Mouse (Mus musculus) ZHBTc4 (cell line): ENCODE data around the gene Ccnjl.
A peak's percentile ranks its signal among the peaks of the same experiment; 100 is the strongest.

ENCODE experiments used
- DNase-seq: peaks from one replicate; pipeline ENCODE4 v3.0.0-alpha.2; 2011; ENCODE audit warnings: low read depth, low spot score

Gene Ccnjl

DNA sequence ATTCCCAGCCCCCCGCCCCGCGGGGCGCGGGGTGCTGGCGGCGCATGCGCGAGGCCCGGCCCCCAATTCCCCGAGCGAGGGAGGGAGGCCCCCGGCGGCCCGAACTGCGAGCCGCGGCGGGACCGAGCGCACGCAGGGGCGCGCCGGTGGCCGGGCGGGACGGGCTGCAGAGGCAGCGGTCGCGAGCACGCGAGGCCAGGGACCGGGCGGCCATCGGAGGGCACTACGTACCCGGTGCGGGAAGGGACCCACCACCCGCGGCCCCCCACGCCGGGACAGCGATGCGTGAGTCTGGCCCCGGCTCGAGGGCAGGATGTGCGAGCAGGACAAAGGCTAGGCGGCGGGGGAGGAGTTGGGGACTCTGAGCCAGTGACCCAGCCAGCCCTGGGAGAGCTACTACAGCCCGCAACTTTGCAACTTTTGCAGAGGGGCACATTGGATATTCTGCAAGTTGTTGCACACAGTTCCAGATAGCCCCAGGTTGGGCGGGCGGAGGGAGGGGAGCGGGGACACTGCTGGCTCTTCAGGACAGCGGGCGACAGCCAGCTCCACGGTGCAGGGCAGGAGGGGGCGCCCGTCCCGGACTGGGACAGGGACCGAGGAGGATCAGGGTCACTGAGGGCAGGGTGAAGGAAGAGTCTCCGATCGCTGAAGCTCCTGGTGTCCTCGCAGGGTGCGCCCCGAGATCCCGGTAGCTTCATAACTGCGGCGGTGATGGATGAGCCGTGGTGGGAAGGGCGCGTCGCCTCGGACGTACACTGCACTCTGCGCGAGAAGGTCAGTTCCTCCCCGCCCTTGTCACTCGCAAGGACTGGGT lies at the start of gene Ccnjl:
Ccnjl (plus strand) TSS at position 102 of the 817 bp plus-strand sequence.
- peak; percentile 72 for DNase-seq

DNA sequence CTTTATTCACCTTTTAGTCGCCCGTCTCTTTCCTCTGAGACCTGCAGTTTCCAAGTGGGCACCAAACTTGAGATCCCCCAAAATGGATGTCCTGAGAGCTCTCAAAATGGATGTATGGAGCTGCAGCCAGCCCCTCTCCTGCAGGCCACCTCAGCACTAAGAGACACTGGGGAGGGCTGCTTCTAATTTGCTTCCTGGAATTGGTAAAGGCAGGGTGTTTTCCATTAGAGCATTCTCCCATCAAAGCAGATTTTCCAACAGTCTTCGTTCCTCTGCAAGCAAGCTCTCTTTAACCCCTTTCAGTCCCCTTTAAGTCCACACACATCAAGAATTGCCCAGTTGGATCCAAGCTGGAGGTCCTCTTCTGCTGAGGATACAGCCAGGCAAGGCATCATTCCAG lies 49.2 kb upstream of the Ccnjl start:
- no peak for DNase-seq

DNA sequence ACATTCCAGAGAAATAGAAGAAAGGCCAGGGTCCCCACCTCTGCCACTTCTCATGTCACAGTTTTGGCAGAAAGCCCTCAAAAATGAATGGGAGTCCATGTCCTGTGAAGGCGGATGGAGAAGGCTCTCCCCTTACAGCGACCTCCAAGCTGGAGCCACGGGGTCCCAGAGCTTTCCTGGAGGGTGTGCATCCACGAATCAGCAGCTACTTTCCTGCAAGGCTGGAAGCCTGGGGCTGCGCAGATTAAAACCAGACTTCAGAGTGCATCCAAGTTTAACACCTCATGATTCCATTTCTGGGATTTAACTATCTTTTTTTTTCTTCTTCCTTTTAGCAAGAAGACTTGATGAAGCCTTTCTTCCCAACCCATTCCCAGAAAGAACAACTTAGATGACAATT lies 48.0 kb upstream of the Ccnjl start:
- no peak for DNase-seq

DNA sequence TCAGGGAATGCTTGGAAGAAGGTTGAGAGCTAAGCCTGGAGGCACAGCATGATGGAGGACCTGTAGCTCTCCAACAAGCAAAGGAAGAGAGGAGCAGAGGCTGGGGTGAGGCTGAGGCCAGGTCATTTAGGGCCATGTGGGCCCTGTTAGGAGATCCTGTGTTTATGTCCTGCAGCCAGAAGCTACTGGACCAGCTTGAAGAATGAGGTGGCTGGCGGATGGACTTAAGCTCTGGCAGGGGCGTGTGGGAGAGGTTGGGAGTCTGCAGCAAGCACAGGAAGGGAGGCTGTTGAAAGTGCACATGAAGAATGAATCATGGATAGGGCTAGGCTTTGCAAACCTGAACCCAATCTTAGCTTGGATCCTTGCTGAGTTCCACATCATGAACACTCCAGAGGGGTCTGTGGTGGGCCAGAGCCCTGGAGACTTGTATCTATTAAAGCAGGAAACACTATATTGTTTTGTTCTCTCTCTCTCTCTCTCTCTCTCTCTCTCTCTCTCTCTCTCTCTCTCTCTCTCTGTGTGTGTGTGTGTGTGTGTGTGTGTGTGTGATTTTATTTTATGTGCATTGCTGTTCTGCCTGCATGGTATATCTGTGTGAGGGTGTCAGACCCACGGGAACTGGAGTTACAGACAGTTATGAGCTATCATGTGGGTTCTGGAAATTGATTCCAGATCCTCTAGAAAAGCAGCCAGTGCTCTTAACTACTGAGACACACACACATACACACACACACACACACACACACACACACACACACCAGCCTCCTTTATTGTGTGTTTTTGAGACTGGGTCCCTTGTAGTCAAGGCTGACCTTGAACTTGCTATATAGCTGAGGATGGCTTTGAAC lies 46.7 kb upstream of the Ccnjl start:
- DNase-seq = no peak

DNA sequence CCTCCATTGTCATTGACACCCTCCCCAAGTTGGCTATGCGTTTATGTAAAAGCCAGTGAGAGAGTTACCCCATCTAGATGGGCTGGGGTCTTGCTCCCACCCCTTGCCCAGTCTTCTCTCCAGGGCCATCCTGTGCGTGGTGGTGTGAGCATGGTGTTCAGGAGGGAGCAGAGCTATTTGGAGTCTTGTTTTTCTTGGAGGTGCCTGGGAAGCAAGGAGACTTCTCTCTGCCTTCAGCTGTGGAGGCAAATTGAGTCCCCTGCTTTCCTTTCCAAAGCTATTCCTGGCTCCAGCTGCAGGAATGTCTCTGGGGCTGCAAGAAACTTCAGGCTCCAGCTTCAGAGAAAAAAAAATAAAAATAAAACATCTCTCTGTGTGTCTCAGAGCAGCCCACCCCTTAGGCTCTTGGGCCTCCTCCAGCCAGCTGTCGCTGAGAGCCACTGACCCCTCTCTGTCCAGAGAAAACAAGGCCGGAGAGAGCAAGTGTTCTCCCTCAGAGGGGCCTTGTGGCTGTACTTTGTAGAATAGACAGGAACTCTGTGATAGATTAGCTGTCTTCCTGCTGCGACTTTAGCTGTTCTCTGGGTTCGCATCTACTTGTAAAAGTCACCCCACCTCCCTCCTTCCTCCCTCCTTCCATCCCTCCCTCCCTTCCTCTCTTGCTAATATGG lies 45.3 kb upstream of the Ccnjl start:
- no peak for DNase-seq

DNA sequence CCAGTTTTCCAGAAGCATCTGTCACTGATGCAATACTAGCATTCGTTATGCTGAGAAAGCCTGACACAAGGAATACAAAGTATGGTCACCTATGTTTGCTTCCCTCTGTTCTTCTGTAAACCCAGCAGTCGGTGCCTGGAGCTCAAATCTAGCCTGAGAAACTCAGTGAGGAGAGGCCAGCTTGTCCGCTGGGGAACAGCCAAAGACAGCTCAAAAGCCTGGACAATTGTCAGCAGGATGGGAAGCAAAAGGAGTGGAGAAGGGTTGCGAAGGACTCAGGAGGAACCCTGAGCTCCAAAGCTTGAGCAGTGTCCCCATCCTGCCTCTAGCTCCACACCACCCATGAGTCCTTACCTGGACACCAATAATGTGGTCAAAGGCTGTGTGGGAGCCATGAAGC lies 44.5 kb upstream of the Ccnjl start:
- no peak for DNase-seq

DNA sequence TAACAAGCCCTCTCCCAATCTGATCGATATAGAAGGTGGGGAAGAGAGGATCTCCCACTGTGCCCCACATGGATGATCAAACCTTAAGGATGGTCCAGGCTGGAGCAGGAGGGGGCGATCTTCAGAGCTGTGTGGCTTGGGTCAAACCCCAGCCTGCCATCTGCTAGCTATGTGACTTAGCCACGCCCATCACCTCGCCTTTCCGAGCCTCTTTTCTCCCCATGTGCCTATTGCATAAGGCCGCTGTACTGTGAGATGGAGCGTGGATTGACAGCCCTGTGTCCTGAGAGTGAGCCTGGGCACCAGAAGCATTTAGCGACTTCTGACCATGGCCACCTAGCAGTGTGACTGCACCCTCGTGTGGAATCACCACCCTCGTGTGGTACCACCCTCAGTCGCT lies 43.9 kb upstream of the Ccnjl start:
- DNase-seq = peak; percentile 32

DNA sequence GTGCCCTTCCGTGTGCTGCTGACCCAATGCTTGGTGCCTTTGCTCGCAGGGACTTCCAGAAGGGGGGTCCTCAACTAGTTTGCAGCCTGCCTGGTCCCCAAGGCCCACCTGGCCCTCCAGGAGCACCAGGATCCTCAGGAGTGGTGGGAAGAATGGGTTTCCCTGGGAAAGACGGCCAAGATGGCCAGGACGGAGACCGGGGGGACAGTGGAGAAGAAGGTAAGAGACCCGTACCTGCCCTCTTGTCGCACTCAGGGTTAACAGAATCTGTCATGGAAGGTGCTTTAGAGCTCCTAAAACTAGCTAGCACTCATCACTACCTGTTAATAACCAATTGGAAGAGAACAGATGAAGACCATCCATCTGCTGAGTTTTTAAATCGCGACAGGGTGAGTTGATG lies 42.7 kb upstream of the Ccnjl start:
- DNase-seq = no peak

DNA sequence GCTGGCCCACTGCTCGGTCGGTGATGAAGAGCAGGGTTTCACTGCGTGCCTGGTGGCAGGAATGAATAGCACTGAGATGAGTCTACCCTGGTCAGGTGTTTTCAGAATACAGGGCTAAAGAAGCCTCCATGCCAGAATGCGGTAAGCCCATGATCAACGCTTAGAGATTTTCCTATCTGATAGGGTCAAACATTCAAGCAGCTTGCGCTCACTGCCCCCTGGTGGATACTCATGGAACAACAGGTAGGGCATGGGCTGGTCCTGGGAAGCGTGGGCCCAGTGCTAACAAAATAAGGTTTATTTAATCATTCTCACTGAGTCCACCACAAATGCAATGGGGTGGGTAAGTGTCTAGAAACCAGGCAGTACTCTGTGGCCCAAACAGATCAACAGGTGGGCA lies 35.9 kb upstream of the Ccnjl start:
- DNase-seq = peak; percentile 75

DNA sequence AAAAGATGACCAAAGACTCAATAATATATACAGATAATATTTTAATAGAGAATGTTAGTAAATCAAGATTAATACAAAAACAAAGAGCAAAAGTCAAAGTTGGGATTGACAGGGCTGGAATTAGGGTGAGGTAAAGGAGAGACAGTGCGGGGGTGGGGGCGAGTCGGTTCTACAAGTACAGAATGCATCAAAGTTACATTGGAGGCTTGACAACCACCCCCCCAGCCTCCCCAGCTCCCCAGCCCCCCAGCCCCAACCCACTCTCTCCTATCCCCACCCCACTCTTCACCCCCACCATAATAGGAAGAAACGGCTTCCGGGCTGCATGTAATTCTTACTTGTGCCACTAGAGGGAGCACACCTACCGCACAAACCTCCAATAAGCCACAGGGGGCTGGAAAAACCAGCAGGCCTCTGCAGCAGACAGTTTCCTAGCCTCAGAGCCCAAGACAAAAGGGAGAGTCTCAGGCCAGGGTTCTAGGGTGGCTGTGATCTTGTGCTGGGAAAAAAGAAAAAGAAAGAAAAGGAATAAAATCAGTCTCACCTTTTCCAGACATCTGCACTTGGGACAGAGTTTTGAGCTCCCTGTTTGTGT lies 34.7 kb upstream of the Ccnjl start:
- peak; percentile 88 for DNase-seq

DNA sequence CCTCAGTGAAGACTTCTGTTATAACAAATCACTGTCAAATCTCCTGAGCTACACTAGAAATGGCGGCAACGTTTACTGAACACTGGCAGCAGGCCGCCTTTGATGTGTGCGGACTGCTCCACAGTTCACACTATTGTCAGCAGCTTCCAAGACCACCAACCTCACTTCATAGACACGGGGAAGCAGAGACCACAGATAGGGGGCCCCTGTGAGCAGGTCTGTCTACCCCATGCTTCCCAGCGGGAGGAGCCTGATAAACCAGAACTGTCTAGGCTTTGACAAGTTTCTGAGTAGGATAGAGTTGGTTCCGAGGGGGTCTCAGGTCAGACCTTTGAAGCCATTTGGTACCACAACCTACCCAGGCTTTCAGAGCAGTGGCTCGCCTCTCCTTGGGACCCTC lies 33.5 kb upstream of the Ccnjl start:
- peak; percentile 69 for DNase-seq

DNA sequence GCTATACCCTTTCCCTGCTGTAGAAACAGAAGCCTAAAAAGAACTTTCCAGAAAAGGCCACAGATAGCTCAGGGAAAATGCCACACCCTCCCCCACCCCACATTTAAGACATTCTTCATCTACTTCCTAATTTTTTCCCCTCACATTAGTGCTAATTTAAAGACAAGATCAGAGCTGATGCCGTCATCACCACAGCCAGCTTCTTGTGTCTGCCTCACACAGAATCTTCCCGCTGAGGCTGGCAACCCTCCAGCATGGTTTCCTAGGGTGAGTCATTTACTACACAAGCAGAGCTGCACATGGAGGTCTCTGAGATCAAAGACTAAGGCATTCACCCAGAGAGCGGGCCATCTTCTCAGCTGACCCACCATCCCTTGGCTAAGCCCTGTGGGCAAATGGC lies 33.1 kb upstream of the Ccnjl start:
- no peak for DNase-seq

DNA sequence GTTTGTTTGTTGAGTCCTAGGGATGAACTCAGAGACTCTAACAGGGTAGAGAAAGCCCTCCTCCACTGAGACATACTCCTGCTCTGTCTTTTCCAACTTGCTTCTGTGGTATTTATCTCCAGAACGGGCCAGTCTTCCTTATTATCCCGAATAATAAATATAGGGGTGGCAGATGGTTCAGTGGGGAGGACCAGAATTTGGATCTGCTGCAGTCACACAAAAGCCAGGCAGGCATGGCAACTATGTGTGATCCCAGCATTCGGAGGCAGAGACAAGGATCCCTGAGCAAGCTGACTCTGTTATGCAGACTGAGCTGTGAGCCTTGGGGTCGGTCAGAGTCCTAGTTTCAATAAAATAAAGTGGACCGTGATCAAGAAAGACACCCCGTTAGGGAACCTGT lies 27.3 kb upstream of the Ccnjl start:
- no peak for DNase-seq

DNA sequence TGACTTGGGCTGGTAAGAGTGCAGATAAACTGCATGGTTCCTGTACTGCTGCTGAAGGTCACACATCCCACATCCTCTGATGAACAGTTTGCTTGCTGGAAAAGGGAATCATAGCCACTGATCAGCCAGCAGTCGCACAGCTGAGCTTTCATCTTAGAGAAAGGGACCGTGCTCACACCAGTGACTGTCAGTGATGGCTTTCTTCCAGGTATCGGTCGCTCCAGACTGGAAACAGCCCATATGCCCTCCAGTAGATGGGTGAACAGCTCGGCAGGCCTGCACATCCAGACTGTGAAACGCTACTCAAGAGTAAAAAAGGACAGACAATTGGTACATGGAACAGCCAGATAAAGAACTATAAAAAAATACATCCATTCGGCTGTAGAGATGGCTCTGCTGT lies 23.4 kb upstream of the Ccnjl start:
- DNase-seq = no peak

DNA sequence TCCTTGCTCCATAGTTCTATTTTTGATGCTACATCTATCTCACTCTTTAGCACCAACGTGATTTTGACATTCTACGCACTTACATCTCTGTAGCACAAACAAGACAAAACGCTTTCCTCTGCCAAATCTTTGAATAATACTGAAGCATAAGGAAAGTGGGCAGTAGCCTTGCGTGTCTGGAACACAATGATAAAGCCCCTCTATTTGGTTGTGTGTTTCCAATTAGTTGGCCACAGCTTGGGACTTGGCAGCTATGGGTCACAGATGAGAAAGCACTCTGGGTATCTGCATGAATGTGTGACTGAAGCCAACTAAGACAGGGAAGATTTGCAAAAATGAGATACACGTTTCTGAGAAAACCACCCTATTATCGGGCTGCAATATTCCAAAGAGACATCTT lies 20.6 kb upstream of the Ccnjl start:
- DNase-seq = no peak

DNA sequence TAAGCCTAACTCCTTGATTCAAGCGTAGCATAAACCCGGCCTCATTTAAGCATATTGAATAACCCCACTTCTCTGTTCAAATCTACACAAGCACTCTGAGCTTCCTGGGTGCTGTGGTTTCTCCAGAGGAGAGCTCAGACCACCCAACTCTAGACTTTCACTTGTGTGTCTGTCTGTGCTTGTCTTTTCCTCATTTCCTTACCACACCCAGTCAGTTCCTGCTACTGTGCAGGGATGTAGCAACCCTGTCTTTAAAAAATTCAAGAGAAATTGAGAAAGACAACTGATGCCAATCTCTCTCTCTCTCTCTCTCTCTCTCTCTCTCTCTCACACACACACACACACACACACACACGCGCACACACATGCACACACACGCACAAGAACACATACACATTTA lies 18.7 kb upstream of the Ccnjl start:
- no peak for DNase-seq

DNA sequence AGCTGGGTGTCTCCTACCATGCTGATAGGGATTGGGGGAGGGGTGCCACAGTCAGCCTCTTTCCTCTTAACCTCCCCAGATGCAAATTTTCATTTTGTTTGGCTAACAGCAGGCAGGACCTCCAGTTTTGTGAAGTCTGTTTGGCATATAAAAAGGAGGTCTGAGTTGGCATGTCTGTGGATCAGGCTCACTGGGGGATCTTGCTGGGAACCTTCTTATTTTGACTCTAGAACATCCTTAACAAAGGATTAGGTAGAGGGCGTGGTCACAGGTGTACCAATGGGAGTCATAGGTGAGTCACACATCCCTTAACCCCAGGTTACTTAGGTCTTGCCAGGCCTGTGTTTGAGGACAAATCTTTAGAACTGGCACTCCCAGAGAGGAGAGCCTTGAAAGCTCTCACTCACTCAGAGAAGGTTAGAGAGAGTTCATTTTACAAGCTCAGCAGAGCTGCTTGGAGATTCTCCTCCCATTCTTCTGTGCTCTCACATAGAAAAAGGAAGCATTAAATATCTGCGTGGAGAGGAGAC lies 15.9 kb upstream of the Ccnjl start:
- DNase-seq = peak; percentile 50

DNA sequence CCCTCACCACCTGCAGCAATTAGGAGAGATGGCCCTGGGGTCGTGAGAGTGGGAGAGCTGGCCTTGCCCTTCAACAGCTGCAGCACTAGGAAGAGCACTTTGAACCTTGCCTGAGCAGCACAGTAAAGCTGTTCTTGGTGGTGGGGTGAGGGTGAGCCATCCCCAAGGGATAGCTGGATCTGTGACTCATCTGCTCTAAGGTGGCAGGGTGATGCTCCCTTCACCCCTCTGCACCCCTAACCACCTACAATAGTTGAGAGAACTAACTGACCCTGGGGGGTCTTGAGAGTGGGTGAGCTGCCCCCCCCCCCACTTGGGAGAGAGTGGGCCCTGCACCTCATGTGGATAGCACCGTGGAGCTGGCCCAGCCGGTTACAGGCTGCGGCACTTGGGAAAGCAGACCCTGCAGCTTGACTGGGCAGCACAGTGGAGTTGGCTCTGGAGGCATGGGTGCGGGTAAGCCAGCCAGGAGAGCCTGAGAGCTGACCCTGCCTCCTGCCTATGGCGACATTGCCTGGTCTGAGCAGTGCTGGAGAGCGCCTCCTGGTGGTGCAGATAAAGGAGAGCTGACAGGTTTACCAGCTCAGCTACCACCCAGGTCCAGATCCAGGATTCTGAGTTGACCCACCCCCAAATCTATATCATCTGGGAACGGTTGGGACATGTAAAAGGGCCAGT lies 12.1 kb upstream of the Ccnjl start:
- DNase-seq = peak; percentile 86

DNA sequence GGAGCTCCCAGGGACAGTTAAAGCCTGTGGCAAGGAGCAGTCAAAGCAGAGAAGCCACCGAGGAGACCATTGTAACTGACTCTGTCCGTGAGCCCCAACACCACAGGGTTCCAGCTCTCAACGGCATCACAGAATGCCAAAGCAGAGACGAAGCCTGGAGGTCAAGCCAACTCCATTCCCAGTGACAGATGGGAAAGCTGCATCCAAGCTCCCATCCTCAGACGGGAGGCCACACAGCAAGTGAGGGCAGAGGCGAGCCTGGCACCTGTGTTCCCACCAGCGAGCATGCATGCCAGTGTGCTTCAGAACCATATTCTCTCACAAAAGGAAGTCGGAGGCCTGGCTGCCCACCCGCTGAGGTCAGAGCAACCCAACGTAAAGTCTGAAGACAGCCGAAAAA lies 10.9 kb upstream of the Ccnjl start:
- DNase-seq = no peak

DNA sequence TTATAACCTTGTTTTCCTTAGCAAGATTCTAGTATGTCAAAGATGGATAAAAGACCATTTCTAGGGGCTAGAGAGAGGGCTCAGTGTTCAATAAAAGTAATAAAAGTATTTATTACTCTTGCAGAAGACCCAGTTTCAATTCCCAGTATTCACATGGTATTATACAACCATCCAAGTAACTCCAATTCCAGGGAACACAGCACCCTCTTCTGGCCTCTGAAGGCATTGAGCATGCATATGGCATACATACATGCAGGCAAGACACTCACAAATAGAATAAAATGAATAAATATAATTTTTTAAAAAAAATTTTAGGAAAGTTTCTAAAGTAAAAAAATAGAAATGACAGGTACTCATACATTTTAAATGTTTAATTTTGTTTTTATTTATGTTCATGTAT lies 10.5 kb upstream of the Ccnjl start:
- no peak for DNase-seq

DNA sequence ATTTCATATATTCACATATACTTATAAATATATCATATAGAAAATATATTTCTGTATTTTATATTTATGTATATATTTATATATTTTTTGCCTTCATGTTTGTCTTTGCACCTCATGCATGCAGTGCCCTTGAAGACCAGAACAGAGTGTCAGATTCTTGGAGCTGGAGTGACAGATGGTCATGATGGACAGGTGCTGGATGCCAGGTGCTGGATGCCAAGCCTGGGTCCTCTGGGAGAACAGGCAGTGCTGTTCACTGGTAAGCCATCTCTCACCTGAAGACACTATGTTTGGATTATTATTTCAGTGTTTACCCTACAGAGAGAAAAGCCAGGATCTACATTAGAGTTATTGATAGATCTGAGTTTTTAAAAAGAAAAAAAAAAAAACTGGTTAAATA lies 9.8 kb upstream of the Ccnjl start:
- no peak for DNase-seq
